Mouse (Mus musculus) forebrain, postnatal 0 days (tissue): ENCODE data around the gene Bsdc1. TPM values are rescaled to one million over a fixed set of nuclear protein-coding genes. Genes with fewer than 3 reads are reported as not detected.

Experiments used
- ATAC-seq: fragments of 200-750 bp; cut with Nextera tagmentation; 2 replicates; pipeline ENCODE4 v1.8.0; 2017; ENCODE audit warnings: mild to moderate bottlenecking, moderate library complexity
- DNase-seq: peaks from one replicate; pipeline ENCODE4 v3.0.0-alpha.2; 2015
- H3K27ac ChIP-seq: fragments of 300-500 bp; sonication (generic); 2 replicates; pipeline ENCODE4 v1.5.1; 2014; ENCODE audit warnings: low read depth, mild to moderate bottlenecking, antibody characterized with exemption, low read length, moderate library complexity, mixed read lengths
- H3K27me3 ChIP-seq: fragments of 300-500 bp; sonication (generic); 2 replicates; pipeline ENCODE4 v1.6.1; 2014; ENCODE audit warnings: mild to moderate bottlenecking, low read length, mixed read lengths; ENCODE audit not compliant: insufficient read depth
- H3K36me3 ChIP-seq: fragments of 300-500 bp; sonication (generic); 2 replicates; pipeline ENCODE4 v1.6.1; 2014; ENCODE audit warnings: mild to moderate bottlenecking, moderate library complexity; ENCODE audit not compliant: insufficient read depth
- H3K4me1 ChIP-seq: fragments of 300-500 bp; sonication (generic); 2 replicates; pipeline ENCODE4 v1.6.1; 2014; ENCODE audit warnings: antibody characterized with exemption; ENCODE audit not compliant: insufficient read depth
- H3K4me2 ChIP-seq: fragments of 300-500 bp; sonication (generic); 2 replicates; pipeline ENCODE4 v1.6.1; 2014; ENCODE audit warnings: low read depth, mild to moderate bottlenecking, moderate library complexity
- H3K4me3 ChIP-seq: fragments of 300-500 bp; sonication (generic); 2 replicates; pipeline ENCODE4 v1.5.1; 2014; ENCODE audit warnings: low read depth, low read length, mixed read lengths
- H3K9ac ChIP-seq: fragments of 300-500 bp; sonication (generic); 2 replicates; pipeline ENCODE4 v1.6.1; 2014; ENCODE audit warnings: mild to moderate bottlenecking
- H3K9me3 ChIP-seq: fragments of 300-500 bp; sonication (generic); 2 replicates; pipeline ENCODE4 v1.6.1; 2016; ENCODE audit warnings: low read length
- CTCF ChIP-seq: sonication (generic); IDR thresholded peaks from 2 replicates; pipeline ENCODE4 v1.5.1; 2016; ENCODE audit warnings: antibody characterized with exemption, control low read depth, low read depth
- WGBS: fragments of 180-500 bp; shearing (Covaris S2); extraction: QIAGEN DNeasy Blood & Tissue Kit; methylation state at CpG from one replicate; pipeline ENCODE4 v1.1.7; 2014; 5-methylcytosine and 5-hydroxymethylcytosine counted together
- polyA plus RNA-seq: library from polyadenylated mRNA; unstranded; fragments of >200 nt; fragmentation: Nextera tagmentation; extraction: Ambion mirVana; gene quantifications from 2 replicates; pipeline ENCODE4 v1.2.1, GENCODE M21; 2015
- total RNA-seq: library from RNA; depleted of rRNA; stranded (reverse); fragments of >200 nt; gene quantifications from 2 replicates; pipeline ENCODE4 v1.2.3, GENCODE M21; 2014

The Bsdc1 gene
- total and polyA plus RNA-seq, 2 experiments from 2014 or later, result 28.4 to 61.6 TPM

GRCm38 (mm10) chr4:129508237-129508515, 46.8 kb downstream of the Bsdc1 start:
- TF ChIP-seq CTCF, result no peak
- ATAC-seq, result no peak
- H3K27ac ChIP-seq, result no peak overlapping the region
- no peak overlapping the region for H3K4me2 ChIP-seq
- no peak for DNase-seq
- H3K9me3 ChIP-seq, result no peaks in the 10 kb centered on the region
- no peaks in the 10 kb centered on the region for H3K36me3 ChIP-seq
- H3K4me3 ChIP-seq, result no peak overlapping the region
- no peak overlapping the region for H3K9ac ChIP-seq
- H3K27me3 ChIP-seq, result no peaks in the 10 kb centered on the region
- H3K4me1 ChIP-seq, result no peaks in the 10 kb centered on the region
- 67% methylated on average over 3 of the region's 3 CpGs for WGBS

GRCm38 (mm10) chr4:129508834-129509600, 47.6 kb downstream of the Bsdc1 start:
- Histone ChIP-seq H3K27me3 (no peaks in the 10 kb centered on the region), H3K27ac (no peak overlapping the region), H3K4me2 (no peak overlapping the region), H3K36me3 (no peaks in the 10 kb centered on the region), H3K4me3 (no peak overlapping the region), H3K9ac (no peak overlapping the region), H3K9me3 (no peaks in the 10 kb centered on the region), H3K4me1 (no peaks in the 10 kb centered on the region)
- WGBS, result 57% methylated on average over 15 of the region's 15 CpGs
- ATAC-seq (no peak), DNase-seq (no peak)
- TF ChIP-seq CTCF, result no peak

GRCm38 (mm10) chr4:129509650-129510049, 48.3 kb downstream of the Bsdc1 start:
- no peaks in the 10 kb centered on the region for H3K9me3 ChIP-seq
- TF ChIP-seq CTCF, result no peak
- H3K27ac ChIP-seq, result no peak overlapping the region
- no peaks in the 10 kb centered on the region for H3K27me3 ChIP-seq
- DNase-seq, result no peak
- no peak overlapping the region for H3K4me3 ChIP-seq
- no peak for ATAC-seq
- H3K36me3 ChIP-seq, result no peaks in the 10 kb centered on the region
- no peaks in the 10 kb centered on the region for H3K4me1 ChIP-seq
- H3K4me2 ChIP-seq, result no peak overlapping the region
- WGBS, result 71% methylated on average over 3 of the region's 3 CpGs
- no peak overlapping the region for H3K9ac ChIP-seq

GRCm38 (mm10) chr4:129510723-129511412, 49.5 kb downstream of the Bsdc1 start:
- Histone ChIP-seq H3K9ac (no peak overlapping the region), H3K27me3 (no peaks in the 10 kb centered on the region), H3K4me3 (no peak overlapping the region), H3K4me1 (no peaks in the 10 kb centered on the region), H3K9me3 (no peaks in the 10 kb centered on the region), H3K4me2 (no peak overlapping the region), H3K27ac (no peak overlapping the region), H3K36me3 (no peaks in the 10 kb centered on the region)
- DNase-seq (no peak), ATAC-seq (no peak)
- no peak for TF ChIP-seq CTCF
- 37% methylated on average over 6 of the region's 6 CpGs for WGBS

- H3K9ac ChIP-seq, result no peak overlapping the region
Measured at GRCm38 (mm10) chr4:129511413-129512096, 50.2 kb downstream of the Bsdc1 start.

GRCm38 (mm10) chr4:129513086-129513767, 51.8 kb downstream of the Bsdc1 start, which contains the start of gene Marcksl1:
TSS of gene Marcksl1 (plus strand) at chr4:129513581.
- peak within 1 kb of the TSS; percentile 71 for H3K4me2 ChIP-seq
- DNase-seq, result peak; percentile 93
- peak; percentile 88 for ATAC-seq
- 0 out of 2 replicates have a peak, but pooled peaks have one; percentile 2 for TF ChIP-seq CTCF
- peak within 1 kb of the TSS; percentile 98 for H3K27ac ChIP-seq
- no peaks in the 10 kb centered on the region for H3K4me1 ChIP-seq
- H3K27me3 ChIP-seq, result no peaks in the 10 kb centered on the region
- 5% methylated on average over 45 of the region's 47 CpGs for WGBS
- H3K36me3 ChIP-seq, result peaks cover 14% of the 10 kb centered on the region
- no peaks in the 10 kb centered on the region for H3K9me3 ChIP-seq
- peak within 1 kb of the TSS; percentile 100 for H3K9ac ChIP-seq
- peak within 1 kb of the TSS; percentile 100 for H3K4me3 ChIP-seq

More at GRCm38 (mm10) chr4:129511413-129512096, 50.2 kb downstream of the Bsdc1 start:
- Histone ChIP-seq H3K4me2 (no peak overlapping the region), H3K27ac (no peak overlapping the region), H3K27me3 (no peaks in the 10 kb centered on the region), H3K4me1 (no peaks in the 10 kb centered on the region), H3K4me3 (no peak overlapping the region), H3K9me3 (no peaks in the 10 kb centered on the region), H3K36me3 (peaks cover 1% of the 10 kb centered on the region)
- DNase-seq (no peak), ATAC-seq (no peak)
- 21% methylated on average over 6 of the region's 6 CpGs for WGBS
- no peak for TF ChIP-seq CTCF
